21 mouse cellular contexts compared by ENCODE assay signal in the genomic region with DNA sequence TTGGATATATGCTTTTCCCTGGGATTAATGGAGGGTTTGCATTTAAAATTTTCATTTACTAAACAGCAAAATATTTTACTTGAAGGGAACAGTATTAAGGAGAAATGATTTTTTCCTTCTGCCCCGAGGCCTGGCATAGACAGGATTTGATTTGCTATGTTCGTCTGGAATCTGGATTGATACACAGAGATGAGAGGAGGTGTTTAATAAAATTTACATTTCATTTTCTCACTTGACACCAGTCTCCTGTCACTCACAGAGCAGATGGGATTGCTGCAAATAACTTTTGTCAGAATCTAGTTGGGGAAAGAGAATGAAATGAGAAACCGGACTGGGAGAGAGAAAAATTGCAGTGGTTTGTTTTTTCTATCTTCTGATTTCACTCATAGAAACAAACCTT.
"Had no signal": no experiment of that assay in that cellular context is flagged by ENCODE, and none has a peak within 500 bp of the region (broad histone marks: within the 10 kb centered on the region; RNA-seq: fewer than 3 reads in every experiment).

No protein-coding gene starts in this region.

- DNase-seq: kidney, adult 18-20 months; kidney, adult 9 months; kidney, postnatal 25 days; liver; lung, adult 2 months; lung, postnatal 14 days; lung, postnatal 4 days; retina, postnatal 1 day; right cerebral cortex, postnatal 25 days; spleen, adult 18-20 months; thymus, adult 18-20 months; thymus, postnatal 36 days had no signal

- H3K9ac ChIP-seq: limb, embryonic 13.5 days; liver, embryonic 12.5 days; liver, embryonic 15.5 days; neural tube, embryonic 13.5 days; stomach, embryonic 15.5 days had no signal

- H3K27me3 ChIP-seq: limb, embryonic 13.5 days; liver, embryonic 12.5 days; liver, embryonic 15.5 days; neural tube, embryonic 13.5 days; stomach, embryonic 15.5 days had no signal

- H3K4me1 ChIP-seq: limb, embryonic 10.5 days; limb, embryonic 13.5 days; liver, embryonic 12.5 days; liver, embryonic 15.5 days; neural tube, embryonic 13.5 days; stomach, embryonic 15.5 days had no signal

- H3K4me3 ChIP-seq: limb, embryonic 10.5 days; limb, embryonic 13.5 days; liver, embryonic 12.5 days; liver, embryonic 15.5 days; myocyte; neural tube, embryonic 13.5 days; stomach, embryonic 15.5 days had no signal

- ATAC-seq: liver, embryonic 12.5 days had no signal

- H3K27ac ChIP-seq: kidney, postnatal 0 days; limb, embryonic 10.5 days; limb, embryonic 13.5 days; liver, embryonic 12.5 days; liver, embryonic 15.5 days; neural tube, embryonic 13.5 days; stomach, embryonic 15.5 days had no signal

- H3K4me2 ChIP-seq: limb, embryonic 13.5 days; liver, embryonic 12.5 days; liver, embryonic 15.5 days; midbrain, embryonic 11.5 days; neural tube, embryonic 13.5 days; stomach, embryonic 15.5 days had no signal

- H3K9me3 ChIP-seq: limb, embryonic 10.5 days; limb, embryonic 13.5 days; liver, embryonic 12.5 days; liver, embryonic 15.5 days; neural tube, embryonic 13.5 days; stomach, embryonic 15.5 days had no signal

- H3K36me3 ChIP-seq: limb, embryonic 10.5 days; limb, embryonic 13.5 days; liver, embryonic 12.5 days; liver, embryonic 15.5 days; neural tube, embryonic 13.5 days; stomach, embryonic 15.5 days had no signal
